Mouse (Mus musculus) 416B (cell line): ENCODE data around the gene Ccdc159.
A peak's percentile ranks its signal among the peaks of the same experiment; 100 is the strongest.

Source experiments
- DNase-seq: peaks from one replicate; pipeline ENCODE4 v3.0.0; 2011; ENCODE audit warnings: low read depth

Gene Ccdc159

GRCm38 (mm10) chr9:21962010-21962409 lies 34.7 kb downstream of the Ccdc159 start:
- DNase-seq, result no peak

DNA sequence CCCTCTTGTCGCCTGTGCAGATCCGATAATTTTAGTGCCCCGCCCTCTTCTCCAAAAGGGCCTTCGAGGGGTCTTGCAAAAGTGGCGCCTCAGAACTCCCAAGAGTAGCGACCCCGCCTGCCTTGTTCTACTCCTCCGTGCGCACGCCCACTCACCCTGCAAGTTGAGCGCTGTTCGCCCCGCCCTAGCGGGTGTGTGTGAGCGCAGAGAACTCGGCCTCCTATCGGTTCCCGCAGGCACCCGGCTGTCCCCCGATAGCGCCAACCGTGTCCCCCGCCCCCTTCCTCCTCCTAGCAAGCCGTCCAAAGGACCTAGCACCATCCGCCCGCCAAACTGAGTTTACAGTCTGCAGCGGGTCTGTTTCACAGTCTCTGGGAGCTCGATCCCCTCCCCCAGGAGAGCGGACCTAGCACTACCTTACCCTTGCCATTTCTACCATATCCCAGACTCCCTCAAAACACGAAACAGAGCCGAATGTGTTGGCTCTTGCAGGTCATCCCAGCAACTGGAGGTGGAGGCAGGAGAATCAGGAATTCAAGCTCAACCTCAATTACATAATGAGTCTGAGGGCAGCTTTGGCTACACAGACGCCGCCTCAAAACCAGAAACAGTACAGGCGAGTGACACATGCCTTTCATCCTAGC lies 35.3 kb downstream of the Ccdc159 start:
- DNase-seq, result peak; percentile 85

DNA sequence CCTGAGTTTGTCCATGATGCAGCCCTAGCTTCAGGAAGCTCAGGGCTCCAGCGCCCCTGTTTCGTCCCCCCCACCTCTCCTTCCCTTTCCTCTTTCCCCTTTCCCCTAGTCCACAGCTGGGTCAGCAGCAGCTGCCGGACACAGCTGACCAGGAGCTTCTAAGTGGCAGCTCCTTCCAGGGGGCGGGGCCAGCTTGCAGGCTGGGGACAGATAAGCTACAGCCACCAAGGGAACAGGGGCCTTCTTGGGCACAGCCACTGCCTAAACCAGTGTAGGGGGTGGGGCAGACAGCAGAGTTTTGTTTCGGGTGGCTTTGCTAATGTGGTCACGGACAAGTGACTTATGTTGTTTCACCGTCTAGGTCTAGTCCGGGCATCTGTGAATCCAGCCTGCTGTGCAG lies 36.1 kb downstream of the Ccdc159 start, which contains the start of gene Epor:
Gene Epor (minus strand): TSS at position 90 of the 400 bp plus-strand sequence.
- DNase-seq, result peak; percentile 82

DNA sequence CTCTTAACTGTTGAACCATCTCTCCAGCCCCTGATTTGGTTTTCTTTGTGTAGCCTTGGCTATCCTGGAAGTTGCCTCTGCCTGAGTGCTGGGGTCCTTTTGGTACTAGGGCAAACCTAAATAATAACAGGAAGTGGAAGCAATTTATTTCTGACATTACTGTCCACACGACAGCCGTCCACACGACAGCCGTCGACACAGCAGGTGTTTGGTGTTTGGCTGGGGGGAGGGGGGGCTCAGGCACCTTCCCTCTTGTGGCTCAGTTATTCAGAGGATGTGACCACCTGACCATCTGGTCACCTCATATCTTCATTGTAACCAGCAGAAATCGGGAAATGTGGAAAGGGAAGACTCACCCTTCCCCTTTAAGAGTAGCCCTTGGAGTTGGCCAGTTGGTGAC lies 41.6 kb downstream of the Ccdc159 start:
- DNase-seq, result no peak

GRCm38 (mm10) chr9:21969304-21969703 lies 42.0 kb downstream of the Ccdc159 start:
- DNase-seq, result peak; percentile 51

GRCm38 (mm10) chr9:21976626-21977175 lies 49.4 kb downstream of the Ccdc159 start:
- DNase-seq, result no peak

DNA sequence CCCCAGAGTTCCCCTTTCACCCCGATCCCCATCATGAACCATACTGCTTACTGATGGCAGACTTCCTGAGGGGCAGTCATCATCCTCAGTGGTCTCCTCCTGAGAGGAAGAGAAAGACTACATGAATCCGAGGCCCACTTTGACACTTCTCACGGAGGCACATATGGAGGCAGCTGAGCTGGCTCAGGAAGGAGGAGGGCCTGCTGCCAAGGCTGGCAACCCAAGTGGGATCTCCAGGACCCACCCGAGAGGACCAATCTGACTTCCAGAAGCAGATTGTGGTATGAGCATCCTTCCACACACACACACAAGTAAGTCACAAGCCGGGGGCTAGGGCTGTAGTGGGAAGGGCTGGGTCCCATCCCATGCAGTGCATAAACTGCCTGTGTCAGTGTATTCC lies 50.1 kb downstream of the Ccdc159 start:
- no peak for DNase-seq

DNA sequence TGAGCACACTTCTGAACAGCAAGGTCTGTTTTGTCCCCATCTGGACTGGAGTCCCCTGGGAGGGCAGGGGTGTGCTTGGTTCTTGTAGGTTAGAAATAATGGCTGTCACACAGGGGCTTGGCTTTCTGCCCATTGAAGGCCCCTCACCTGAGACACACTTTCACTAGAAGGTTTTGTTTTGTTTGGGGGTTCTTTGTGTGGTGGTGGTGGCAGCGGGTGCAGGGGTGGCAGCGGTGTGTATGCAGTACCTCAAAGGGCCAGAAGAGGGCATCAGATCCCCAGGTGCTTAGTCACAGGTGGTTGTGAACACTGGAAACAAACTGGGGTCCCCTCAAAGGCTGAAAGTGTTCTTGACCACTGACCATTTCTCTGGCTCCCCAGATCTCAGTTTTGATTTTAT lies 50.7 kb downstream of the Ccdc159 start:
- peak; percentile 28 for DNase-seq

DNA sequence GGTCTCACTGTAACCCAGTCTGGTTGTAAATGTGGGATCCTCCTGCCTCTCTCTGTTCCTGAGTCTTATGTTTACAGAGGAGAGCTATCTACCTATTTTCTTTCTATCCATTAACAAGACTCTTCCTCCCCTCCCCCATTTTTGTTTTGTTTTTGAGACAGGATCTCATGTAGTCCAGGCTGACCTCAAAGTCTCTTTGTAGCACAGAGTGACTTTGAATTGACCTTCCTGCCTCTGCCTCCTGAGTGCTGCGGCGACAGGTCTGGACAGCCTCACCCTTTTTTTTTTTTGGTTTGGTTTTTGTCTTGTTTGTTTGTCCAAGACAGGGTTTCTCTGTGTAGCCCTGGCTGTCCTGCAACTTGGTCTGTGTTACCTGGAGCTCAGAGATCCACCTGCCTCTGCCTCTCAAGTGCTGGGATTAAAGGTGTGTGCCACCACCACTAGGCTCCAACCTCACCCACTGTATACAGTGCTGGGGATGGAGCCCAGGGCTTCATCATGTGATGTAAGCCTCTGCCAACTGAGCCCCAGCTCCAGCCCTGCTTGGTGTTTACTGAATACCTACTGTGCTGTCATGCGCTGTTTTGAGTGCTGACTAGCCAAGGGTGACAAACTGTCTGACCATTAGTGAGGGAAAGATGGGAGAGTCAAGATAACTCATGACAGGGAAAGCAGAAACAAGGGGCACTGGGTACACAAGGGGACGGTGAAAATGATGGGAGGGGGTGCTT lies 51.3 kb downstream of the Ccdc159 start:
- no peak for DNase-seq

DNA sequence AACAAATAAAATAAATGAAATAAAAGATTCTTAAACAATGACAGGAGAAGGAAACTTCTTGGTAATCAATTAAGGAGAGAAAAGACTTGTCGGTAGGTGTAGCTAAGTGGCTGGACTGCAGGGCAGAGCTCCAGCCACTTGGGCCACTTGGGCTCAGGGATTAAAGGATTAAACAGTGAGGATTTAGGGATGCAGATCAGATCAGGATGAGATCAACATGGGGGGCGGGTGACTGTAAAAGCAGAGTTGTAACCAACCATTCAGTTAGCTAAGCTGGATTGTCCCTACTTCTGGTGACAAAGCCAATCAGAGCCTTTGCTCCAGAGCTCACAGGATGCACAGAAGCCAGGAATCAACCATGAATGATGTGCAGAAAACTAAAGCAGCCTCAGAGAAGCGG lies 56.6 kb downstream of the Ccdc159 start:
- DNase-seq, result no peak
